ENCODE assay signal across 8 mouse cellular contexts in genomic region chr8:70172043-70172681, GRCm38 (mm10). TPM values are rescaled to one million over a fixed set of nuclear protein-coding genes. Genes with fewer than 3 reads are reported as not detected.
DNase-seq lines count a peak whose midpoint lies in the region; ATAC-seq lines count a peak whose summit lies in the region.

TSS of gene Tmem161a (plus strand) at chr8:70172356.

- no peaks in the 10 kb centered on the region for H3K27me3 ChIP-seq in forebrain, embryonic 14.5 days (replicated peaks; ENCODE audit: control insufficient read depth, insufficient read depth, low read length)
- H3K27me3 ChIP-seq in neural tube, embryonic 15.5 days (replicated peaks): no peaks in the 10 kb centered on the region; the same call in 1 of the 2 replicates

- intact Hi-C loops in heart, postnatal 14 days (cut with DNase I): no loop called here

- H3K9ac ChIP-seq in forebrain, embryonic 14.5 days (ENCODE audit: low read length): peak within 1 kb of the TSS; percentile 69
- H3K9ac ChIP-seq in neural tube, embryonic 15.5 days (replicated peaks): peak within 1 kb of the TSS; percentile 73

- no peak within 1 kb of the TSS for H3K27ac ChIP-seq in forebrain, embryonic 14.5 days (ENCODE audit: low read depth, low read length)
- no peak within 1 kb of the TSS; the same call in 1 of the 2 replicates for H3K27ac ChIP-seq in neural tube, embryonic 15.5 days (replicated peaks)

- H3K9me3 ChIP-seq in forebrain, embryonic 14.5 days (replicated peaks; ENCODE audit: control insufficient read depth, low read length): no peaks in the 10 kb centered on the region
- no peaks in the 10 kb centered on the region for H3K9me3 ChIP-seq in neural tube, embryonic 15.5 days (replicated peaks)

- WGBS in forebrain, embryonic 14.5 days: 3% methylated on average over 27 of the region's 27 CpGs
- 3% methylated on average over 27 of the region's 27 CpGs for WGBS in neural tube, embryonic 15.5 days

- peak within 1 kb of the TSS; percentile 62 for H3K4me2 ChIP-seq in forebrain, embryonic 14.5 days (ENCODE audit: low read length)
- H3K4me2 ChIP-seq in neural tube, embryonic 15.5 days: peak within 1 kb of the TSS; percentile 63

- peaks cover 7% of the 10 kb centered on the region; the same call in 1 of the 2 replicates for H3K4me1 ChIP-seq in forebrain, embryonic 14.5 days (ENCODE audit: control insufficient read depth, insufficient read depth, low read length)
- H3K4me1 ChIP-seq in neural tube, embryonic 15.5 days: peaks cover 26% of the 10 kb centered on the region

- DNase-seq in ES-CJ7 (ENCODE audit: low read depth, low spot score): peak; percentile 98
- peak; percentile 87 for DNase-seq in cerebellum, adult 11 months
- peak; percentile 98 for DNase-seq in forebrain, embryonic 14.5 days (ENCODE audit: low spot score)
- peak; percentile 90 to 91 for DNase-seq in heart, postnatal 14 days
- peak; percentile 95 for DNase-seq in layer of hippocampus, adult 11-12 months (ENCODE audit: low spot score)
- DNase-seq in lung, adult 18-20 months: peak; percentile 95
- peak; percentile 91 for DNase-seq in testis, postnatal 14 days (ENCODE audit: low spot score)

- H3K4me3 ChIP-seq in forebrain, embryonic 14.5 days (ENCODE audit: low read depth, low read length): peak within 1 kb of the TSS; percentile 54
- peak within 1 kb of the TSS; percentile 67 for H3K4me3 ChIP-seq in neural tube, embryonic 15.5 days (replicated peaks)

- peaks cover 5% of the 10 kb centered on the region for H3K36me3 ChIP-seq in forebrain, embryonic 14.5 days (ENCODE audit: control insufficient read depth, insufficient read depth, low read length)
- peaks cover 6% of the 10 kb centered on the region; the same call in 1 of the 2 replicates for H3K36me3 ChIP-seq in neural tube, embryonic 15.5 days

- ATAC-seq in forebrain, embryonic 14.5 days: peak; percentile 99
- peak; percentile 96 for ATAC-seq in neural tube, embryonic 15.5 days (ENCODE audit: low FRiP score)

RNA-seq across cellular contexts. Expression of gene Tmem161a, which starts in this region (rescaled TPM):
- polyA plus RNA-seq in forebrain, embryonic 14.5 days (2014; fragmentation: Nextera tagmentation; extraction: Ambion mirVana): 36.7 and 40.8 TPM in 2 replicates
- 10 to 100 TPM; 91.7 to 99.4 TPM for total RNA-seq in heart, postnatal 14 days (2021)
- 51.1 and 54.0 TPM in 2 replicates for polyA plus RNA-seq in neural tube, embryonic 15.5 days (2015; fragmentation: Nextera tagmentation; extraction: Ambion mirVana)
